Mouse (Mus musculus) MEL-GATA-1-ER (cell line): ENCODE data around the gene Mtap.

Source experiments
- DNase-seq: peaks from one replicate; pipeline ENCODE4 v3.0.0-alpha.2; 2012; ENCODE audit warnings: low read depth; ENCODE audit errors: extremely low read depth

Mtap gene

DNA sequence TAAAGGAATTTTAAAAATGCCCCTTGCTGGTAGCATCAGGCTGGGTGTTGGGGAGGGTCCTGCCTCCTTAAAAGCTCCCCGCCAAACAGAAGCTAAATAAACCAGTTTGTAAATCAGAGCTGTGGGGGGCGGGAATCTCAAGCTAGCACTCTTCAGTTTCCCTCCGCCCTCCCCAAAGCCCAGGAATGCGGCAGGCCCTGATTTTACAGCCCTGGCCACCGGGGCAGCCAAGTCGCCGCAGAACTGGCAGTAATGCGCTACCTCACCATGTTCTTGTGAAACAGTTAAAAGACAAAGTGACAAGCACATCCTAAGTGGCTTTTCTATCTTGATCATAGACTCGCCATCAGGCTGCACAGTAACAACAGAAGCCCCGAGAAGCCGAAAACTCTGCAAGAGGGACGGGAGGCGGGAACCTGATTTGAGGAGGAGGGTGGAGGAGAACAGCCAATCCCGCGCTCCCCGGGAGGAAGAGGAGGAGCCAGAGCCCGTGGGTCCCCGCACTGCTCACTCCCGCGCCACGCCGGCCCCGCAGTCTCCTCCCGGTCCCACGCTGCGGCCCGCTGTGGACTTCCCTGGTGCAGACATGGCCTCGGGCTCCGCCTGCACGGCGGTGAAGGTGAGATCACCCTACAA, at the start of gene Mtap:
Mtap (plus strand) TSS at position 217 of the 636 bp plus-strand sequence.
- DNase-seq: peak; percentile 51

DNA sequence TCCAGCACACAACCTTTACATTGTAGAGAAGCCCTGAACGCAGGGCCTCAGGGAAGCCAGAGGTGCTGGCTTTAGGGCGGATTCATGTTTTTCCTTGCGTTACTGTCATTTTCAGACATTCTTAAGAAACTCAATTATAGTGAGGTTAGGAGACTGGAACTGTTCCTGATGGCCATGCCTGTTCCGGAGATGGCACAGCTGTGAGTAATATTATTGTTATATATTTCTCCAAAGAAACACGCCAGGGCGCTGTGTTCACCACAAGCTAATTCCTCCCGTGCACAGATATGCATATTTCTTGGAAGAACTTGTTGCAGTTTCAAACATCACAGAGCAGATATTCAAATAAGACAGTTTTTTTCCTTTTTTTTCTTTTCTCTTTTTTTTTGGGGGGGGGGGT, 47.8 kb upstream of the Mtap start:
- no peak for DNase-seq

DNA sequence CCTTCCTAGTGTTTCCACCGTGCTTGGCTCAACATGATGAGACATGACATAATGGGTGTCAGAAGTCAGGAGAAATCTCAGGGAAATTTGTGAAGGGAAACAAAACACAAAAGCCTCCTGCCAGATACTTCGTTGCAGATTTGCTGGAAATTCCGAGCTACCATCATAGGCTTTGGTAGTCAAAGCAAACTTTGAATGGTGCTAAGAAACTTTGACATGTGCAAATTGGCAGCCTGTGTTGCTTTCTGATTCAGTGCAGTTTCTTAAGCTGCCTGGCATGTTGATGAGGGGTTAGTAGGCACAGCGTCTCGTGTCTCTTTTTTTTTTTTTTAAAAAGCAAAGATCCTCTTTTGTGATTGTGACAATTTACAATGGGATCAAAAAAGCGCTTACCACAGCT, 46.7 kb upstream of the Mtap start:
- DNase-seq: no peak

DNA sequence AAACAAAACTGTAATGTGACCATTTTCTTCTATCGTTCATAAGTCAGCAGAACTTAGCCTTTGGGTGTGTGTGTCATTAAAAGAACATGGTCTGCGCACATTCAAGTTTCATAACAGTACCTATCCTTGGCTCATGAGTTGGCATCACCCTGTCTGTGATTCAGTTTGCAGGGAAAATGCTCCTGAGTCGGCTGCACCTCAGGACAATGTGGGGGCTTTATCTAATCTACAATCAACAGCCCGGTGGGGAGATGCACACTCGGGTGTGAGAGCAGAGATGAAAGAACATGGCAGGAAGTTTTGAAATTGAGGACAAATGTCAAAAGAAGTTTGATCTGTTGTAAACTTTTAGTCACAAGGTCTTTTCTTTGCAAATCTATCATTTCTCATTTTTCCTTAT, 44.8 kb upstream of the Mtap start:
- no peak for DNase-seq

DNA sequence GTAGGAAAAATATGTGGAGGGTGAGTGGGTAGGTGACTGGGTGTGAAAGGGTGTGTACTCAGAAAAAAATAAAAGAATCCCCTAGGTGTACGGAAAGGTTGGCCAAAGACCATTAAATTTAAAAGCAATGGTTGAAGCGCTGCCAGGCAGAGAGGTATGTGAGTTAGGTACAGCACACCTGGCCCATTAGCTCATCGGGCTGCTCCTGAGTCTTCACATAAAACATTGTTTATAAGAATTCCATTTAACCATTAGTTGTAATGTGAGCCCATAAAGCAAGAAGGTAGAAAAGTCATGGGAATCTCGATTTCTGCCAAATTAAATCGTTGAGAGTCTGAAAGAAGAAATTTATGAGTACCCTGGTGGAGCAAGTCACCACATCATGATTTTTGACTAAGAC, 42.1 kb upstream of the Mtap start:
- DNase-seq: no peak

DNA sequence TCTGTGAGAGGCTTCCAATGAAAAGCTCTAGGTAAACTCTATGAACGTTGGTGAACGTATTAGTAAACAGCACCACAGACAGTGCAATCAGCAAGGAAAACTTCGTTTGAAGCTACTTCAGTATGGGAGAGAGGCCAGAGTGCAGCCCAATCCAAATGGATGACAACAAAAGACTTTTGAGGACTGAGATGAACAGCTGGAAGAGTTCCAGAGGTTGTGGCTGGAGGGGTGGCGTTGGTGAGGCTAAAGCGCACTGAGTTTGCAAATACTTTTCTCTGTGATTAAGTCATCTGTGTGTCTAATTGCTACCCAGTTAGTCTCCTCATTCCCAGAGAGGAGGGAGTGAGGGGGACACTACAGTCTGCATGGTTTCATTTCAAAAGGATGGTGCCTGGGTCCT, 38.7 kb upstream of the Mtap start:
- DNase-seq: no peak

DNA sequence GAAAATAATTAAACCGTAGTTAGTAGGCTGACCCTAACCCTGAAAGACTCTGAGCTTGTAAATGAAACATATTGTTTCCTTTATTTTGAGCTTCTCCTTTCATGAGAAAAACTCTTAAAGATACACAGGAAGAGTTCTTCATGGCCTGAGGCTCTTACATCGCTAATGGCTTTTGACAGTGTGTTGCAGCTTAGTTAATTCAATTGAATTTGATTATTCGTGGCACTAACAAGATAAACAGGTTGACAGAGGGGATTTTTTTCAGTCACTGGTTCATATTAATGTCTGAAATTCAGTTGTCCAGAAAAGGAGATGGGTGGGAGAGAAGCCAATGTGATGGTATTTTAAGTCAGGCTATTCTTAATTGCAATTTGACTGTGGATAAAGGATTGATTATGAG, 35.6 kb upstream of the Mtap start:
- no peak for DNase-seq

DNA sequence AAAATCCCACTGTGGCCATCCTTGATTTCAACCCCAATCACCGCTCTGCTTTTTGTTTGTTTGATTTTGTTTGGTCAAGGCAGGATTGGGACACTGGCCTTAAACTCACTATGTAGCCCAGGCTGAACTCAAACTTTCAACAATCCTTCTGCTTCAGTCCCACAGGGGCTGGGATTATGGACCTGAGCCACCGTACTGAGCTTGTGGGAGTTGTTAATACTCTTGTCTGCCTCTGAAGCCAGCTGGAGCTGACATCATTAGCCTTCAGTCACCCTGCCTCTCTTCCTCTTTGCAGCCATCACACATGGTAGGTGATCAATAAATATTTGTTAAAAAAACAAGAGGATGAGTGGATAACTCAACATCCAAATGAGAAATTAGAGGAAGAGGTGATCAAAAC, 34.6 kb upstream of the Mtap start:
- DNase-seq: no peak

DNA sequence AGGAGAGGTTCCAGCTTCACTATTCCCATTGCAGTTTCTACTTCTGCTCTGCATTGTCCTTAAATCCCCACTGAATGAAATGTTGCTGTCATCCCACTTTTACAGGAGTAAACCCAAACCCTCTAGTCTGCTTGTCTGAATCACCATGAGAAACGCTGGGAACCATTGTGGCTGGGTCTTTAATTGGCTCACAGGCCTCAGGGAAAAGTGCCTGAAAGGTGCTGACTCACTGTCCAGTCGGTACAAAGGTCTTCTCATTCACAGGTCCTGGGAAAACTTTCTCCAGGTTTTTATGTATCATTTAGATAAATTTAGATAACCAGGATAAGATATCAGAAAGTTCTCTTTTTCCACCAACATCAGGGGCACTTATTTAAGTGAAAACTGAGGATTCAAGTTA, 31.4 kb upstream of the Mtap start:
- no peak for DNase-seq

DNA sequence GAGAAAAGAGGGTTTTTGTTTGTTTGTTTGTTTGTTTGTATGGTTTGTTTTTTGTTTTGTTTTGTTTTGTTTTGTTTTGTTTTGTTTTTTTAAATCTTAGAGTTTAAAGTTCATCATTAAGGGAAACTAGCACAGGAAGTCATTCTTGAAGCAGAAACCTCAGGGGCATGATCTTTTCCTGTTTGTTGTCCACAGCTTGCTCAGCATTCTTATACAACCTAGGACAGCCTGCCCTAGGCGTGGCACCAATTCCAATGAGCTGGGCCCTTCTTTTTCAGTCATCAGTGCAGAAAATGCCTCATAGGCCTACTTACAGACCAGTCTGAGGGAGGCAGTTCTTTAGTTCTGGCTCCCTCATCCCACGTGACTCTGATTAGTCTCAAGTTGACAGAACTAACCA, 30.4 kb upstream of the Mtap start:
- no peak for DNase-seq

DNA sequence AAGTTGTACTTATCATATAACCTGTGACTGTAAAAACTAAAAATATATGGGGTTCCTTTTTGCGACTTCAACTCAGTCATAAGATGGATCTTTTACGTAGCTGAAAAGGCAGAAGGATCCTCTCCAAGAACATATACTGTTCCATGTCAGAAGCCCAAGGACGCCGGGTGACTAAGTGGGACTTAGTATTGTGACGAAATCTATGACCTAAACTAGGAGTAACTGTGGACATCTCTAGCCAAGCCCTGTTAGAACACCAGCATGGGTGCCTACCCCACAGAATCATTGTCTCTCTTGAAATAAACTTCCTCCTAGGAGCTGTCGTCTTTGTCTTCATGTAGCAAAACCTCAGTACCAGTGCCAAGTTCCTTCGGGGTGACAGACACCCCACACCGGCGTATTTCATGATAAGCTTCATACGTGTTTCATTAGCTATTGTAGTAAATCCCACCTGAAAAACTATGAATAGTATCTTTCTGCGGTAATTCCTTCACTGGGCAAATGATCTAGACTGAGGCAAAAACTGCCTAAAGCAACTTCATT, 24.7 kb upstream of the Mtap start:
- DNase-seq: no peak

DNA sequence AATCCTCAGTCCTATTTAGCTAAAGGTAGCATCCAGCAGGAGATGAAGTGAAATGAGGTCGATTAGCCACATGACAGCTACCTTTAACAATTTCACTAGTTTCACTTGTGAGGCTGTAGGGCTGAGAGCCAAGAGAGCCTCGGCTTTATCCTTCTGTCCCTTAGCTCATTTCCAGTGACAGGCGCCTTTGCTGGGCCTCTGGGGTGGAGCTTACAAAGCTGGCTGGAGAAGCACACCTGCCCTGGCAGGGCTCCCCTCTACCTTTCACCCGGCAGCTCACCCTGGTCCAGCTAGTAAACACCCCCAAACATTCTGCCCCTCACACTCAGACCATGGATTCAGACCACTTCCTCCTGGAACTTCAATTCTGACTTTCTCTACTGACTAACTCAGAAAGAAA, 24.1 kb upstream of the Mtap start:
- DNase-seq: no peak

DNA sequence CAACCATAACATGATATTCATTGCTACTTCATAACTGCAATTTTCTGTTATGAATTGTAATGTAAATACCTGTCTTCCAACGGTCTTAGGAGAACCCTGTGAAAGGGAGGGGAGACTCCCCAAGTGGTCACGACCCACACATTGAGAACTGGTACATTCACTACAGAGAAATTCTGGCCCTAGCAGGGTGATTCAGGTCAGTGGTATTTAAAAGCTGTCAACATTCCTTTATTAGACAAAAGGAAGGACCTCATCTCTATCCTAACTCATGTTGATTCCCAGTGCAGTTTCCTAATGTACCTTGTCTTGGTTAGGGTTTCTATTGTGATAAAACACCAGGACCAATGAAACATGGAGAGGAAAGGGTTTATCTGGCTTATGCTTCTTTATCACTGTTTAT, 20.9 kb upstream of the Mtap start:
- no peak for DNase-seq

DNA sequence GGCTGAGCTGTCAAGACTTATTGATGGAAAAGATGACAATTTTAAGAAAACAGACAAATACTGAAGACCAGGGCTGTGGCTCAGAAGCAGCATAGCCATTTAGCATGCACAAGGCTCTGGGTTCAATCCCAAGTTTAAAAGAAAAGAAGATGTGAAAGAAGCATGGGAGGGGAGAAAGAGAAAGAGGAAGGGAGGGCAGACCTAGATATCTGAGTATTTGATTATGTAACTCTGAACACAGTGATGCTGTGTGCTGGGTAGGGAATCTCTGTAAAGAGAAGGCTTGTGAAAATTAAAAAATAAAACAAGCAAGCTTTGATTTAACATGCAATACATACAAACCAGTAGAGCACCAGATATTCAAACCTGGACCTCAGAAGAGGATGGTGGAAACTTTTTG, 17.0 kb upstream of the Mtap start:
- DNase-seq: no peak

DNA sequence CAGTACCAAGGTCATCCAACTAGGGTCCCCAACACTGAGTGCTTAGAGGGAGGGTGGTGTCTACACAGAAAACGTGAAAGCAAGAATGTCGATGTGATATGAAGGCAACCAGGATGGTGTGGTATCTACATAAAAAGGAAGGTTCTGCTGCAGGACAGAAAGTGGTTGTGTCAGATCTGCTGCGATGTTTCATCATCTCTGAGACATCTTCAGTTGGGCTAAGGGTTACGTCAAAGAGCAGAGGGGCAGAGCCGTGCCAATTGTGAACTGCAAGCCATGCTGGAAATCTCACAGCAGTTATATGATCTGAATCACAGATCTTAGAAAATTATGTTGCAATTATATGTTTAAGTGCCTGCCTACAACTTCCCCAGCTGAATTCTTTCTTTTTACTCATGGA, 16.6 kb upstream of the Mtap start:
- no peak for DNase-seq

DNA sequence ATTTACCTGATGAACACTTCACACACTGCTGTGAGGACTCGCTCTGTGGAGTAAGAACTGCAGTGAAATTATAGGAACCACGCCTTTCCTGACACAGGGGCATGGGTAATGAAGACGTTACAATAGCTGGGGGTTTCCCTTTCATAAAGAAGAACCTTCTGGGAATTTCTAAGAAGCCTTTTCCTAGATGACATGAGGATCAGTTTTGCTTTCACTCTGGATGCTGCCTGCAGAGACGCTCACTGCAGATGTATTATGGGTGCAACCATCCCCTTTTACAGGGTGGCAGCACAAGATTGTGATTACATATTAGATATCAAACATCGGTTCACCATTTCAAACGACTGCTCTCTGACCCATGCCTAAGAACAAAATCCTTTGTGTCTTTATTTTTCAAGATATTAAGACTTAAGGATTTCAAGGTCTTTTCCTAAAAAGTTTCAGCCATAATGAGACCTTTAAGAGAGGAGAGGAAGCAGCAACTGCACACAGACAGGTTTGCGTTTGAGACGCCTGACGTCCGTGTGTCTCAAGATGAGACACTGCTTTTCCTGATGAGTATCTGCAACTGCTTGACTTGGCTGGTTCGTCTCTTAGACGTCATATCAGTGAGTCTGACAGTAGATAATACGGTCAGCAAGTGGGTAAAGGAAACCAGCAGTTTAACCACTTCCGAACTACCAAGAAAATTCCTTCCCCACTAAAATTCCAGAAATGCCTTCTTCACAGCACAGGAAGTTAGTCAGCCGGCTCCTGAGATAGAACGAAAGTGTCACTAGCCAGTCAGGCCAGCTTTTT, 13.3 kb upstream of the Mtap start:
- no peak for DNase-seq

DNA sequence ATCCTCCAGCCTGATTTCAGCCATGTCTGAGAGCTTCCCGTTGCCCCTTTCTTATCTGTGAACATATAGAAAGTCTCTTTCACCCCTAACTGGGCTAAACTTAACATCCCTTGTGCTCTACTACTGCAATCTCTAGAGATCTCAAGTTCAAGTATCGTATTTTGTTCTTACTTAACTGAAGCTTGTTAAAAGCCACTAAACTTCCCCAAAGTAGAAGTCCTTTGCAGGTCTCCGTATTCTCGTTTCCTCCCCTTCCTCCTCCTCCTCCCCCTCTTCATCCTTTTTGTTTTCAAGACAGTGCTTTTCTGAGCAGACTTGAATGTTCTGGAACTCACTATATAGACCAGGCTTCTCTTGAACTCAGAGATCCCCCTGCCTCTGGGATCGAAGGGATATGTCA, 9.2 kb upstream of the Mtap start:
- DNase-seq: no peak

DNA sequence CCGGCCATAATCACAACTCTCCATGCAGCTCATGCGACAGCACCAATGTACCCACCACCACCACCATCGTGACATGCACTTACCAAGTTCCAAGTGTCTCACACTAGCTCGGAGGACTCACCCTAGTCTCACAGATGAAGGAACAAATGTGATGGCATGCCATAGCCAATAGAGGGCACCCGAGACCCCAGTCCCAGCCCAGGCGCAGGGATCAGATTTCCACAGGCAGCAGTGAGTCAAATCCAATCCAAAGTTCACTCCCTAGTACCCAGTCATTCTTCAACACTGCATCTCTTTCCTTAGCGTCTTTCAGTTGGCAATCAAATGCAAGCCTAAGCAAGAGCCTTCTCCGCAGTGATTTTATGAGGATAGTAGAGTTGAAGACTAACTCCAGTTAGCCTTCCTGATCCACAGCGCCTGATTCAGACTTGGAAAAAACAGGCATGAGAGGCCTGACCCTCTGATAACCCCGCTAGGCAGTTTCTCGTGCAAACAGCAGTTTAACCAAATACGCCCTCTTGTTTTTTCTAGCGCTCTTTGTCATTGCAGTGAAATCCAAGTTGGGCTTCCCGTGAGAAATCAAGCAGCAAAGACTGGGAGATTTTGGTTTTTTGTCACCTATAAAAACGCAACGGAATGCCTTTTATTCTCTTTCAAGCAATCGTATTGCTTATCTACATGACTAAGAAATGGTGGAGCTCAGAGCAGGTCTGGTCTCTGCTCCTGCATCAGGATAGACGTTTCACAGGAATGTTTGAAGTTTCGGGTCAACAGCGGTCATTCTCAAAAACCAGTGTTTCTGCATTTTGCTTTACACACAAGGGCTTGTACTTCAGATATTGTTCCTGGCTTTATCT, 8.6 kb upstream of the Mtap start:
- peak; percentile 63 for DNase-seq

DNA sequence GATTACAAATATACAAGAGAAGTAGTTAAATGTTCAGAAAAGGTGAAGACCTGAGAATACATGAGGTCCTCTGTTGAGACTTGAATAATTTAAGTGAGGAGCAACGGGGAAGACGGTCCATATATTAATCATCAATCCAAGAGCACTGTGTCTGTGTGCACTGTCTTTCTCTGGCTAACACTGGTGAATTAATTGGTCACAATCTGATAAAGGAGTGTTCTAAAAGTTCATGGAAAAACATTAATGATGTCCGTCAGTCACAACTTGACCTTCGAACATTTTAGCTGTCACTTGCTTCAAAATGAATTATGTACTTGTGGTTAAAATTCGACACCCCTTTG, 8.0 kb upstream of the Mtap start:
- DNase-seq: no peak

DNA sequence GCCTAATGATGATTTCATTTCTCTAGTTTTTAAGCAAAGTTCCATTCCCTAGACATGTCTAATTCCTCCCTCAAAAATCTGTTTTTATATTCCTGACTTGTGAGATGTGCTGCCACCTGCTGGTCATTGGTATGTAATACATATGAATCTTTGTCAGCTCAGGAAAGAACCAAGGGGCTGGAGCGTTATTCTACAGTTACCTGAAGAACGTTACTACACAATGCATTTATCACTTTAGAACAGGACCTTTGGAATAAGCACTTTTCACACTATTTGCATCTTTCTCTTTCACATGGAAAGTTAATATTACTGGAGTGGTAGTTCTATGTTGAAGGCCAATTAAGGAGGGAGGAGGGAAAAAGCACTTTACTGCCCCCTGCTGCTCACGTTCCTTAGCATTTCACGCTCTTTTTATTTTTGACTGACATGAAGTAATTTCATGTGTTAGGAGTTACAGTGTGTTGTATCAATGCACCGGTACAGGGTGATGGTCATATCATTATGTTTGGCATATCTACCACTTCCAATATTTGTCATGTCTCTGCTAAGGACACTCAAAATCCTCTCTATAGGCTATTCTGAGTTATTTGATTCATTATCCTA, 7.5 kb upstream of the Mtap start:
- peak; percentile 57 for DNase-seq

DNA sequence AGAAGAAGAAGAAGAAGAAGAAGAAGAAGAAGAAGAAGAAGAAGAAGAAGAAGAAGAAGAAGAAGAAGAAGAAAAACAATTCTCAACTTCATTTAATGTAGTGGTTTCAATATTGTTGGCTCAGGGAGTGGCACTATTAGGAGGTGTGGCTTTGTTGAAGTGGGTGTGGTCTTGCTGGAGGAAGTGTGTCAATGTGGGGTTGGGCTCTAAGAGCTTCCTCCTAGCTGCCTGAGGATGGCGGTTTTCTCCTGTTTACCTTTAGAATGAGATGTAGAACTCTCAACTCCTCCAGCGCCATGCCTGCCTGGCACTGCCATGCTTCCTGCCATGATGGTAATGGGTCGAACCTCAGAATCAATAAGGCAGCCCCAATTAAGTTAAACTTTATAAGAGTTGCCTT, 5.1 kb upstream of the Mtap start:
- DNase-seq: no peak

DNA sequence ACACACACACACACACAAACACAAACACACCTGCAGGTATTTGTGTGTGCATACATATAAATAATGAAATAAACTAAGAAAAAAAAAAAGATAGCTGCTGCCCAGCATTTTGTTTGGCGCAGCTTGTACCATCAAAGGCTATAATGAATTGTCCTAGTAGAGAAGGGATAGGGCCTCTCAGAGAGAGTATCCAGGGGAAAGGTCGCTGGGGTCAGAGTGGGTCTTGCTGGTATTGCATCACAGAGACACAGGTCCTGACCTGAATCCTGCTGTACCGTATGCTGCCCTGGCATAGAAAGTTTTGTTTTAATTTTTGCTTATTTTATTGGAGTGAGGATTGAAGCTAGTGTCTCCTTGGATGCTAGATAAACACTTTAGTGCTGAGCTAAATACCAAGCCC, 566 bp upstream of the Mtap start:
- DNase-seq: no peak
